ENCODE assay signal across 24 mouse cellular contexts in the genomic region with DNA sequence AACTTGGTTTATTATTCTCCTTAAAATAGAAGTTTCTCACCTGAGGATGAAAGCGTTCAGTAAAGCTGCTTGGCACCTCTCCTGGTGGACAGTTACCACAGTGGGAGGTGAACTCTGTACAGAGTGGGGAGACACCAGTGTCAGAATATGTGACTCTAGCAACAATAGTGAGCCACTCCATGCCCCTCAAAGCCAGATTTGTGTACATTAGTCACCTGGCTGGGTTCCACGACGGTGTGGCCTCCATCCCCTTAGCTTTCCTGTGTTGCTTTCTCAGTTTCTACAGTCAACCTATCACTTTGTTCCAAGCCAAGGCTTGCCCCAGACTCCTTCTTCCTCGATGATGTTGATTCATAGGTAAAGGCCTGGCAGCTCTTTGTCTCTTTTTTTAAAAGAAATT. TPM values are rescaled to one million over a fixed set of nuclear protein-coding genes. Genes with fewer than 3 reads are reported as not detected.
DNase-seq lines count a peak whose midpoint lies in the region; ATAC-seq and TF ChIP-seq lines count a peak whose summit lies in the region.
"Had no signal": no experiment of that assay in that cellular context is flagged by ENCODE, and none has a peak within 500 bp of the region (broad histone marks: within the 10 kb centered on the region; RNA-seq: fewer than 3 reads in every experiment).

No protein-coding gene starts in this region.

- ATAC-seq in heart, embryonic 15.5 days (replicated peaks; ENCODE audit: insufficient number of reproducible peaks, insufficient read depth, low FRiP score, low read depth), result no peak
- 0 out of 2 replicates have a peak, but pooled peaks have one; percentile 24 for ATAC-seq in lung, postnatal 0 days
- ATAC-seq: activated CD4-positive, CD25-positive, alpha-beta regulatory T cell, adult 4 months; forebrain, embryonic 13.5 days; forebrain, embryonic 16.5 days; intestine, postnatal 0 days had no signal

- no peaks in the 10 kb centered on the region for H3K27me3 ChIP-seq in heart, embryonic 15.5 days
- no peaks in the 10 kb centered on the region for H3K27me3 ChIP-seq in lung, postnatal 0 days (replicated peaks; ENCODE audit: insufficient read depth, low read length)
- H3K27me3 ChIP-seq: forebrain, embryonic 13.5 days; heart, embryonic 12.5 days; hindbrain, embryonic 12.5 days; hindbrain, embryonic 15.5 days had no signal

- H3K9ac ChIP-seq in heart, embryonic 15.5 days, result no peak overlapping the region
- H3K9ac ChIP-seq in lung, postnatal 0 days (replicated peaks; ENCODE audit: low read depth), result no peak overlapping the region
- H3K9ac ChIP-seq: forebrain, embryonic 13.5 days; heart, embryonic 12.5 days; hindbrain, embryonic 12.5 days; hindbrain, embryonic 15.5 days had no signal

- TF ChIP-seq CTCF in lung, postnatal 0 days (IDR thresholded peaks at IDR 0.05), result no peak

- no peaks in the 10 kb centered on the region for H3K9me3 ChIP-seq in heart, embryonic 15.5 days (replicated peaks)
- no peaks in the 10 kb centered on the region for H3K9me3 ChIP-seq in lung, postnatal 0 days (ENCODE audit: low read length)
- H3K9me3 ChIP-seq: forebrain, embryonic 10.5 days; forebrain, embryonic 13.5 days; heart, embryonic 12.5 days; hindbrain, embryonic 12.5 days; hindbrain, embryonic 15.5 days had no signal

- peak; percentile 64 for DNase-seq in heart, adult 11 months
- DNase-seq in heart, postnatal 14 days, result no peak
- no peak for DNase-seq in heart, adult 18-20 months
- peak; percentile 33 for DNase-seq in lung, postnatal 0 days (ENCODE audit: low spot score)
- no peak for DNase-seq in lung, postnatal 14 days
- no peak for DNase-seq in thymus, postnatal 36 days
- DNase-seq: adrenal gland, postnatal 14 days; cerebellum, adult 11 months; cerebellum, adult 8-10 months; gastrocnemius, postnatal 10 days; gastrocnemius, postnatal 36 days; heart, postnatal 10 days; kidney, adult 2 months had no signal

- 73% methylated on average over 4 of the region's 4 CpGs for WGBS in heart, embryonic 15.5 days
- WGBS in lung, postnatal 0 days, result 54% methylated on average over 4 of the region's 4 CpGs

- H3K4me1 ChIP-seq in heart, embryonic 15.5 days (replicated peaks), result peaks cover 60% of the 10 kb centered on the region
- H3K4me1 ChIP-seq in lung, postnatal 0 days (ENCODE audit: insufficient read depth, low read depth, low read length), result peaks cover 4% of the 10 kb centered on the region; the same call in 1 of the 2 replicates
- H3K4me1 ChIP-seq: forebrain, embryonic 10.5 days; forebrain, embryonic 13.5 days; hindbrain, embryonic 12.5 days had no signal

- no peak overlapping the region for H3K4me2 ChIP-seq in heart, embryonic 15.5 days
- no peak overlapping the region for H3K4me2 ChIP-seq in lung, postnatal 0 days (replicated peaks; ENCODE audit: low read depth, low read length)
- H3K4me2 ChIP-seq: forebrain, embryonic 13.5 days; heart, embryonic 12.5 days; hindbrain, embryonic 12.5 days; hindbrain, embryonic 15.5 days had no signal

- intact Hi-C loops in heart, postnatal 14 days (cut with DNase I), result no loop called here

- no peak overlapping the region for H3K4me3 ChIP-seq in heart, embryonic 15.5 days
- H3K4me3 ChIP-seq in lung, postnatal 0 days (ENCODE audit: low read depth, low read length), result no peak overlapping the region
- H3K4me3 ChIP-seq: forebrain, embryonic 10.5 days; forebrain, embryonic 13.5 days; heart, embryonic 12.5 days; hindbrain, embryonic 12.5 days; hindbrain, embryonic 15.5 days had no signal

- no peak for TF ChIP-seq EP300 in lung, postnatal 0 days (IDR thresholded peaks at IDR 0.05)

- H3K36me3 ChIP-seq in heart, embryonic 15.5 days, result no peaks in the 10 kb centered on the region
- no peaks in the 10 kb centered on the region for H3K36me3 ChIP-seq in lung, postnatal 0 days (ENCODE audit: insufficient read depth, low read length)
- H3K36me3 ChIP-seq: forebrain, embryonic 10.5 days; heart, embryonic 12.5 days; hindbrain, embryonic 12.5 days; hindbrain, embryonic 15.5 days had no signal

- peak overlapping the region; percentile 39 for H3K27ac ChIP-seq in heart, embryonic 15.5 days
- H3K27ac ChIP-seq in lung, postnatal 0 days (ENCODE audit: low read length), result no peak overlapping the region
- H3K27ac ChIP-seq: forebrain, embryonic 10.5 days; forebrain, embryonic 13.5 days; hindbrain, embryonic 12.5 days; hindbrain, embryonic 15.5 days had no signal

RNA-seq across cellular contexts. Expression of a gene that starts 26.4 kb away (rescaled TPM):
- 100 to 1,000 TPM; 246 to 292 TPM for total RNA-seq in heart, postnatal 14 days (2021)
- 242 and 287 TPM in 2 replicates for polyA plus RNA-seq in heart, embryonic 15.5 days (2015; fragmentation: Nextera tagmentation; extraction: Ambion mirVana)
- 100 to 1,000 TPM; 139 to 191 TPM for total RNA-seq in heart, adult 18-20 months (2021)
- 139 and 148 TPM in 2 replicates for polyA plus RNA-seq in lung, postnatal 0 days (2015; fragmentation: Nextera tagmentation; extraction: Ambion mirVana)
- total RNA-seq: granulocyte monocyte progenitor cell, adult 5-6 weeks; hematopoietic stem cell, adult 5-6 weeks had no signal
- polyA plus RNA-seq: activated CD4-positive, CD25-positive, alpha-beta regulatory T cell, adult 4 months had no signal

Comparison
In these comparisons a context has a peak if more than half of its experiments do, and no peak if none do; other contexts are left out.
1. DNase-seq: peak in heart, adult 11 months (single experiment) and lung, postnatal 0 days (single experiment); none in heart, postnatal 14 days (0 of 2), heart, adult 18-20 months (0 of 2), lung, postnatal 14 days (single experiment) and thymus, postnatal 36 days (0 of 2).